In genomic region chr5:150263162-150263561, GRCm38 (mm10) we compare ENCODE assay signal across 10 mouse cellular contexts.
DNase-seq lines count a peak whose midpoint lies in the region; ATAC-seq and TF ChIP-seq lines count a peak whose summit lies in the region.
"Had no signal": no experiment of that assay in that cellular context is flagged by ENCODE, and none has a peak within 500 bp of the region (broad histone marks: within the 10 kb centered on the region; RNA-seq: fewer than 3 reads in every experiment).

No protein-coding gene starts in this region.

- H3K4me3 ChIP-seq in intestine, embryonic 15.5 days (replicated peaks), result no peak overlapping the region
- no peak overlapping the region for H3K4me3 ChIP-seq in intestine, postnatal 0 days (ENCODE audit: low read depth, low read length)
- H3K4me3 ChIP-seq in cortical plate, adult 2 months (ENCODE audit: insufficient read depth, low read length), result peak overlapping the region; percentile 84; the same call in 1 of the 2 replicates
- H3K4me3 ChIP-seq in heart, adult 2 months, result no peak overlapping the region
- H3K4me3 ChIP-seq in limb, embryonic 14.5 days (replicated peaks; ENCODE audit: low read length), result no peak overlapping the region
- H3K4me3 ChIP-seq: liver, embryonic 12.5 days had no signal

- intact Hi-C loops in heart, adult 2 months (cut with DNase I), result no loop called here
- intact Hi-C loops in left cerebral cortex, postnatal 4 days (cut with DNase I), result loop anchor here (10.0 kb wide), 1 partner anchor 92 kb away; no protein-coding TSS in a partner anchor

- WGBS in intestine, embryonic 15.5 days, result 77% methylated on average over 12 of the region's 12 CpGs
- WGBS in intestine, postnatal 0 days, result 67% methylated on average over 12 of the region's 12 CpGs
- 50% methylated on average over 12 of the region's 12 CpGs for WGBS in heart, adult 2 months
- WGBS in limb, embryonic 14.5 days, result 57% methylated on average over 12 of the region's 12 CpGs

- no peak for ATAC-seq in intestine, embryonic 15.5 days
- no peak for ATAC-seq in intestine, postnatal 0 days
- no peak for ATAC-seq in limb, embryonic 14.5 days (ENCODE audit: low FRiP score, low read depth)
- ATAC-seq: liver, embryonic 12.5 days had no signal

- no peak for TF ChIP-seq EP300 in heart, adult 2 months (IDR thresholded peaks at IDR 0.05; ENCODE audit: insufficient read depth, low read depth, low read length)

- H3K4me2 ChIP-seq in intestine, embryonic 15.5 days (replicated peaks), result peak overlapping the region; percentile 22; the same call in 1 of the 2 replicates
- no peak overlapping the region for H3K4me2 ChIP-seq in intestine, postnatal 0 days (replicated peaks; ENCODE audit: low read depth)
- H3K4me2 ChIP-seq in limb, embryonic 14.5 days (replicated peaks; ENCODE audit: low read depth, low read length, severe bottlenecking), result no peak overlapping the region
- H3K4me2 ChIP-seq: liver, embryonic 12.5 days had no signal

- TF ChIP-seq POLR2A in cortical plate, adult 2 months (IDR thresholded peaks at IDR 0.05; ENCODE audit: extremely low read depth, insufficient read depth, low read length), result no peak
- TF ChIP-seq POLR2A in heart, adult 2 months (IDR thresholded peaks at IDR 0.05; ENCODE audit: insufficient read depth, low read depth, low read length), result no peak
- TF ChIP-seq POLR2A in limb, embryonic 14.5 days (IDR thresholded peaks at IDR 0.05; ENCODE audit: borderline replicate concordance, extremely low read depth, insufficient read depth, insufficient read length), result no peak

- H3K4me1 ChIP-seq in intestine, embryonic 15.5 days (replicated peaks), result peaks cover 35% of the 10 kb centered on the region
- no peaks in the 10 kb centered on the region for H3K4me1 ChIP-seq in intestine, postnatal 0 days (replicated peaks; ENCODE audit: control insufficient read depth, insufficient read depth, low read length)
- peaks cover 6% of the 10 kb centered on the region; the same call in 1 of the 2 replicates for H3K4me1 ChIP-seq in cortical plate, adult 2 months (ENCODE audit: control insufficient read depth, insufficient read depth, low read length)
- peaks cover 8% of the 10 kb centered on the region for H3K4me1 ChIP-seq in heart, adult 2 months (ENCODE audit: control insufficient read depth, insufficient read depth, low read length)
- peaks cover 14% of the 10 kb centered on the region for H3K4me1 ChIP-seq in limb, embryonic 14.5 days (ENCODE audit: control insufficient read depth, insufficient read depth, low read length)

- H3K27me3 ChIP-seq in intestine, embryonic 15.5 days (replicated peaks), result no peaks in the 10 kb centered on the region
- H3K27me3 ChIP-seq in intestine, postnatal 0 days (replicated peaks; ENCODE audit: control insufficient read depth, insufficient read depth, low read length), result no peaks in the 10 kb centered on the region
- H3K27me3 ChIP-seq in heart, adult 2 months (ENCODE audit: control insufficient read depth, insufficient read depth, low read length), result no peaks in the 10 kb centered on the region
- H3K27me3 ChIP-seq in limb, embryonic 14.5 days (ENCODE audit: control insufficient read depth, insufficient read depth, low read length), result no peaks in the 10 kb centered on the region

- H3K9ac ChIP-seq in intestine, embryonic 15.5 days, result no peak overlapping the region
- H3K9ac ChIP-seq in intestine, postnatal 0 days (ENCODE audit: low read depth, low read length), result no peak overlapping the region
- no peak overlapping the region for H3K9ac ChIP-seq in heart, adult 2 months (ENCODE audit: low read depth, low read length)
- H3K9ac ChIP-seq in limb, embryonic 14.5 days (ENCODE audit: low read depth, low read length, severe bottlenecking), result no peak overlapping the region
- H3K9ac ChIP-seq: liver, embryonic 12.5 days had no signal

- H3K27ac ChIP-seq in intestine, embryonic 15.5 days, result 0 out of 2 replicates have a peak overlapping the region, but pooled peaks have one; percentile 9
- no peak overlapping the region for H3K27ac ChIP-seq in intestine, postnatal 0 days (ENCODE audit: low read depth, low read length)
- H3K27ac ChIP-seq in cortical plate, adult 2 months (ENCODE audit: insufficient read depth, low read length), result no peak overlapping the region
- H3K27ac ChIP-seq in heart, adult 2 months, result peak overlapping the region; percentile 58
- 0 out of 2 replicates have a peak overlapping the region, but pooled peaks have one; percentile 10 for H3K27ac ChIP-seq in limb, embryonic 14.5 days (replicated peaks; ENCODE audit: low read depth, low read length)
- H3K27ac ChIP-seq: liver, embryonic 12.5 days had no signal

- H3K79me2 ChIP-seq in heart, adult 2 months (replicated peaks; ENCODE audit: control insufficient read depth, insufficient read depth, low read length), result no peaks in the 10 kb centered on the region

- no peaks in the 10 kb centered on the region for H3K36me3 ChIP-seq in intestine, embryonic 15.5 days
- no peaks in the 10 kb centered on the region for H3K36me3 ChIP-seq in intestine, postnatal 0 days (ENCODE audit: control insufficient read depth, insufficient read depth)
- no peaks in the 10 kb centered on the region for H3K36me3 ChIP-seq in heart, adult 2 months (ENCODE audit: control insufficient read depth, insufficient read depth, low read length)
- H3K36me3 ChIP-seq in limb, embryonic 14.5 days (ENCODE audit: control insufficient read depth, insufficient read depth, low read length), result no peaks in the 10 kb centered on the region
- H3K36me3 ChIP-seq: liver, embryonic 12.5 days had no signal

- peak; percentile 50 to 56 for DNase-seq in heart, adult 2 months
- no peak for DNase-seq in limb, embryonic 14.5 days (ENCODE audit: low spot score)
- no peak for DNase-seq in adrenal gland, postnatal 25 days
- no peak for DNase-seq in left cerebral cortex, postnatal 4 days
- DNase-seq: cerebellum, adult 11 months; right cerebral cortex, adult 18-20 months had no signal

- H3K9me3 ChIP-seq in intestine, embryonic 15.5 days, result no peaks in the 10 kb centered on the region
- no peaks in the 10 kb centered on the region for H3K9me3 ChIP-seq in intestine, postnatal 0 days (ENCODE audit: control insufficient read depth)
- H3K9me3 ChIP-seq in limb, embryonic 14.5 days (ENCODE audit: control insufficient read depth, low read length), result no peaks in the 10 kb centered on the region

- TF ChIP-seq CTCF in intestine, postnatal 0 days (IDR thresholded peaks at IDR 0.05; ENCODE audit: low read depth), result no peak
- TF ChIP-seq CTCF in cortical plate, adult 2 months (IDR thresholded peaks at IDR 0.05; ENCODE audit: extremely low read depth, insufficient read depth, low read length), result no peak
- TF ChIP-seq CTCF in heart, adult 2 months (IDR thresholded peaks at IDR 0.05), result no peak

Comparison
In these comparisons a context has a peak if more than half of its experiments do, and no peak if none do; other contexts are left out.
1. H3K27ac ChIP-seq: peak in intestine, embryonic 15.5 days (single experiment), heart, adult 2 months (single experiment) and limb, embryonic 14.5 days (single experiment); none in intestine, postnatal 0 days (single experiment) and cortical plate, adult 2 months (single experiment).
2. DNase-seq: peak in heart, adult 2 months (2 of 2); none in limb, embryonic 14.5 days (single experiment), adrenal gland, postnatal 25 days (single experiment) and left cerebral cortex, postnatal 4 days (single experiment).